Mouse (Mus musculus) midbrain, postnatal 0 days (tissue): ENCODE measurements around the gene Ikzf3. TPM values are rescaled to one million over a fixed set of nuclear protein-coding genes. Genes with fewer than 3 reads are reported as not detected.
A peak's percentile ranks its signal among the peaks of the same experiment; 100 is the strongest.

Experiments used
- ATAC-seq: fragments of 200-750 bp; cut with Nextera tagmentation; 2 replicates; pipeline ENCODE4 v1.8.0; 2017; ENCODE audit warnings: moderate number of reproducible peaks, mild to moderate bottlenecking, moderate TSS enrichment, moderate library complexity; ENCODE audit not compliant: low FRiP score
- DNase-seq: peaks from one replicate; pipeline ENCODE4 v3.0.0-alpha.2; 2015; ENCODE audit warnings: low spot score
- H3K27ac ChIP-seq: fragments of 300-500 bp; sonication (generic); 2 replicates; pipeline ENCODE4 v1.5.1; 2014; ENCODE audit warnings: low read depth, mild to moderate bottlenecking, low read length, mixed read lengths
- H3K27me3 ChIP-seq: fragments of 300-500 bp; sonication (generic); 2 replicates; pipeline ENCODE4 v1.6.1; 2014; ENCODE audit warnings: low read length, control low read depth, mixed read lengths; ENCODE audit not compliant: insufficient read depth
- H3K36me3 ChIP-seq: fragments of 300-500 bp; sonication (generic); 2 replicates; pipeline ENCODE4 v1.6.1; 2014; ENCODE audit warnings: low read length, control low read depth, mixed read lengths; ENCODE audit not compliant: insufficient read depth
- H3K4me1 ChIP-seq: fragments of 300-500 bp; sonication (generic); 2 replicates; pipeline ENCODE4 v1.6.1; 2014; ENCODE audit warnings: mild to moderate bottlenecking, control low read depth, antibody characterized with exemption, low read length, mixed read lengths; ENCODE audit not compliant: insufficient read depth
- H3K4me2 ChIP-seq: fragments of 300-500 bp; sonication (generic); 2 replicates; pipeline ENCODE4 v1.6.1; 2014; ENCODE audit warnings: low read depth, mild to moderate bottlenecking, low read length, mixed read lengths; ENCODE audit not compliant: poor library complexity, severe bottlenecking
- H3K4me3 ChIP-seq: fragments of 300-500 bp; sonication (generic); 2 replicates; pipeline ENCODE4 v1.5.1; 2014; ENCODE audit warnings: low read depth, mild to moderate bottlenecking, low read length, moderate library complexity
- H3K9ac ChIP-seq: fragments of 300-500 bp; sonication (generic); replicated peaks from 2 replicates; pipeline ENCODE4 v1.6.1; 2014; ENCODE audit warnings: mild to moderate bottlenecking, low read length, moderate library complexity, mixed read lengths; ENCODE audit not compliant: poor library complexity, severe bottlenecking
- H3K9me3 ChIP-seq: fragments of 300-500 bp; sonication (generic); 2 replicates; pipeline ENCODE4 v1.6.1; 2016; ENCODE audit warnings: low read length, control low read depth
- CTCF ChIP-seq: IDR thresholded peaks from 2 replicates; pipeline ENCODE4 v1.5.1; 2016; ENCODE audit warnings: antibody characterized with exemption, mild to moderate bottlenecking
- WGBS: fragments of 180-500 bp; shearing (Covaris S2); extraction: QIAGEN DNeasy Blood & Tissue Kit; methylation state at CpG from one replicate; pipeline ENCODE4 v1.1.7; 2014; 5-methylcytosine and 5-hydroxymethylcytosine counted together
- polyA plus RNA-seq: library from polyadenylated mRNA; unstranded; fragments of >200 nt; fragmentation: Nextera tagmentation; extraction: Ambion mirVana; gene quantifications from 2 replicates; pipeline ENCODE4 v1.2.1, GENCODE M21; 2015
- total RNA-seq: library from RNA; depleted of rRNA; stranded (reverse); fragments of >200 nt; gene quantifications from 2 replicates; pipeline ENCODE4 v1.2.3, GENCODE M21; 2014

The Ikzf3 gene
- total and polyA plus RNA-seq, 2 experiments from 2014 or later = 0.05 to 0.16 TPM

DNA sequence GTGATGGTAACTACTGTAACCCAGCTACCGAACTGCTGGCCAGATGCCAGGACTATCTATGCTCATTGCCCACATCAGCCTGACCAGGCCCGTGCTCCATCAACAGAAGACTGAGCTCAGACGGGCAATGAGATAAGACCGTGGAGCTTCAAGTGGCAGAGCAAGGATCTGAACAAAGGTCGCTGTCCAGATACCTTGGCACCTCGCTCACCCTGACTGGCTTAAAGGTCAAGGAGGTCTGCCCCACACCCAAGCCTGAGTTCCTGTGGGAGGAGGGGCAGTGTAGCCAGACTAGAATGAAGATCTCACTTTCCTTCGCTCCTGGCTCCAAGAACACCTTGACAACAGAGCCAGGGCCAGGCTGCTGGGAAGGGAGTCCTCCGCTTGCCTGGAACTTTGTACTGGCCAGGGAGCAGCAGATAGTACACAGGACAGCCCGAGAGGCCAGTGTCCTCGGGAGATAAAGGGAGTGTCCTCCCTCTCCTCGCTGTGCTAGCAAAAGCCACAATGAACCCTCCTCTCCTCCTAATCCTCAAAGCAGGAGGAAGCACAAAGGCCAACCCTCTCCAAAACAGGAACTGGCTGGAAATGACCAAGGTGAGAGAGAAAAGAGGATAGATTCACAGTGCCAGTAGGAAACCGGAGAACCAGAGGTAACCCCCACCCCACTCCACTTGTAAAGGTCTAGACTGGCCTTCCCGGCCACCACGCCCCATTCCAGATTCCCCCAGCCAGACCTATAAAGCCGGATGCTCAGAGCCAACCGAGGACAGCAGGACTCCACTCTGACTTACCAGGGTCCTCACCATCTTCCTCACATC, 34.7 kb upstream of the Ikzf3 start:
- Histone ChIP-seq H3K27me3 (no peaks in the 10 kb centered on the region), H3K9me3 (no peaks in the 10 kb centered on the region), H3K4me1 (peaks cover 5% of the 10 kb centered on the region), H3K9ac (no peak overlapping the region), H3K4me2 (no peak overlapping the region), H3K36me3 (peaks cover 17% of the 10 kb centered on the region), H3K27ac (no peak overlapping the region), H3K4me3 (no peak overlapping the region)
- ATAC-seq (no peak), DNase-seq (no peak)
- no peak for TF ChIP-seq CTCF
- 74% methylated on average over 16 of the region's 16 CpGs for WGBS

DNA sequence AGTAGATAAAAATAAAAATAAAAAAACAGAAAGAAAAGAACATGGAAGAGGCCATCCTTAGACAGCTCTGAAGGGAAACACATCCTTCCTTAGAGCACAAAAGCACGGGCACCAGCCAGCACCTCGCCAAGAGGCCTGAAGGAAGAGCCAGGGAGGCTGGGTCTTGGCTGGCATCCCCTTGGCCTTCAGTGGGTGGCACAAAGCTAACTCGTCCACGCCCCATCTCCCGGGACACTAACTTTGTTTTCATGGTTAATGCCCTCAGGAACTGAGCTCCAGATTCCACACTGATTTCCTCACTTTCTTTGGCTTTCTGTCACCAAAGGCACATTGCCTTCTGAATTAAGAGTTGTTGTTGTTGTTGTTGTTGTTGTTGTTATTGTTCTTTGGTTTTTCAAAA, 31.9 kb upstream of the Ikzf3 start:
- Histone ChIP-seq H3K9me3 (no peaks in the 10 kb centered on the region), H3K9ac (no peak overlapping the region), H3K4me3 (no peak overlapping the region), H3K27ac (no peak overlapping the region), H3K4me2 (no peak overlapping the region), H3K27me3 (no peaks in the 10 kb centered on the region), H3K4me1 (no peaks in the 10 kb centered on the region), H3K36me3 (peaks cover 9% of the 10 kb centered on the region)
- ATAC-seq (no peak), DNase-seq (no peak)
- no peak for TF ChIP-seq CTCF
- 80% methylated on average over 5 of the region's 5 CpGs for WGBS

DNA sequence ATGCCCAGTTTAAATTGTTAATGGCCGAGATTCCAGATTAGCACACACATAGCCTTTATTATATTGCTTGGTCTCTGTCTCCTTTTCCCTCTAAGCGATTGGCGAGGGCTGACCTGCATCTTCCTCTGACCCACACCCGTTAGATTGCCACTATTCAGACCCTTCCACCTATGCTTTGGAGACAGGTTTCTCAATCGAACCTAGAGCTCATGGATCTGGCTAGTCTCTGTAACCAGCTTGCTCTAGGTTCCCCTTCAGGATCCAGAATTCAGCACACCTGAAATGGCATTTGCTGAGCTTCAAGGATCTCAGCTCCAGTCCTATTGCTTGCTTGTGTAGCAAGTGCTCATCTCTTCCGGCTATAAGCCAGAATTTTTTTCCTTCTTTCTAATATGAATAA, 23.6 kb upstream of the Ikzf3 start:
- Histone ChIP-seq H3K27me3 (no peaks in the 10 kb centered on the region), H3K4me3 (no peak overlapping the region), H3K4me2 (no peak overlapping the region), H3K9ac (no peak overlapping the region), H3K4me1 (no peaks in the 10 kb centered on the region), H3K36me3 (no peaks in the 10 kb centered on the region), H3K9me3 (no peaks in the 10 kb centered on the region), H3K27ac (no peak overlapping the region)
- WGBS = 80% methylated on average over 6 of the region's 6 CpGs
- DNase-seq (no peak), ATAC-seq (no peak)
- TF ChIP-seq CTCF = no peak

DNA sequence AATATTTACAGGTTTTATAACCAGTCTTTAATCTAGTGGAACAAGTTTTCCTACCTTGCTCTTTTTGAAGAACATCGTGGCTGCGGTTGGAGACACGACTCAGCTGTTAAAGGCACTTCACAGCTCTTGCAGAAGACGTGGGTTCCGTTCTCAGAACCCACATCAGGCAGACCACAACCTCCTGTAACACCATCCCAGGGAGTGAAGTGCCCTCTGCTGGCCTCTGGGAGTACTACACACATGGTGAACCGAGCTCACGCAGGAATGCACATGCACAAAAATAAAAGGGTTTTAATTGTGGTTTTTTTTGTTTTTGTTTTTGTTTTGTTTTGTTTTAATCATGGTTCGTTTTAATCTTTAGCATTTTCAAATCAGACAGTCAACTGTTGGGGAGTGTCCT, 22.5 kb upstream of the Ikzf3 start:
- Histone ChIP-seq H3K9me3 (no peaks in the 10 kb centered on the region), H3K4me2 (no peak overlapping the region), H3K27me3 (no peaks in the 10 kb centered on the region), H3K36me3 (no peaks in the 10 kb centered on the region), H3K4me3 (no peak overlapping the region), H3K9ac (no peak overlapping the region), H3K4me1 (no peaks in the 10 kb centered on the region), H3K27ac (no peak overlapping the region)
- TF ChIP-seq CTCF = peak; percentile 28
- WGBS = 91% methylated on average over 8 of the region's 8 CpGs
- DNase-seq = no peak
- ATAC-seq = no peak

DNA sequence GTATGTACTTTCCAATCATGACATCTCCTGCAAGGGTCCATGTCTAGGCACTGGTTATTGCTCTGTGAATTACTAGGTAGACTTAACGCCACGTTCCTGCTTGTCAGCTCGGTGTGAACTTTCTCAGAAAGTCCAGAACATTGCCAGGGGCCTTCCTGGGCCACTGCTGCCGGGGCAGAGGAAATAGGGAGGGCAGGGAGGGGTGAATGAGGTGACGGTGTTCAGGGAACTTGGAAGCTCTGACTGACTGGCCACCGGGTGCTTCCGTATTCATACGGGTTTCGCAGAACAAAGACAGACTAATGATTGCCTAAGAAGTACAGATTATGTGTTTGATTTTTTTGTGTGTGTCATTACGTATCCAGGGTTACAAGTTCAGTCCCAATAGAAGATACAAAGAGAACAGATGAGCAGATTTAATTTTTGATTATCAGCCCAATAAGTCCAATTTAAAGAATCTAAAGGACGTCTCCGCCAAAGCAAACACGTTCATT, 18.1 kb upstream of the Ikzf3 start:
- Histone ChIP-seq H3K9me3 (no peaks in the 10 kb centered on the region), H3K4me2 (no peak overlapping the region), H3K9ac (no peak overlapping the region), H3K36me3 (no peaks in the 10 kb centered on the region), H3K4me1 (no peaks in the 10 kb centered on the region), H3K4me3 (no peak overlapping the region), H3K27ac (no peak overlapping the region), H3K27me3 (no peaks in the 10 kb centered on the region)
- DNase-seq (no peak), ATAC-seq (no peak)
- 79% methylated on average over 13 of the region's 13 CpGs for WGBS
- TF ChIP-seq CTCF = no peak

DNA sequence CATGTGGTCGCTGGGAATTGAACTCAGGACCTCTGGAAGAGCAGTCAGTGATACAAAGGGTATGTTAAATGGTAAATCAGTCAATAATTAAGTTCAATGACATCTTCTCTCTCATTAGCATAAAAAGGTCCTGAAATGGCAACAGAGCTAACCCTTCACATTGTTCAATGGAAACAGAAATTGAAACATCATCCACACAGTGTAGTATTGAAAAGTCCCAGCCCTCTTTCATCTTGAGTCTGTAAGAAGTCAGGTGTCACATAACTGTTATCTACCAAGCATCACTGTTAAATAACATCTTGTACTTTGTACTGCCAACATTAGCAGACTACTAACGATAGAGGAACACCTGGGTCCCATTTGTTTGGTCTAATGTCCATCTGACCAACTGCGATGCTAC, 17.2 kb upstream of the Ikzf3 start:
- no peak overlapping the region for H3K9ac ChIP-seq
- H3K4me3 ChIP-seq = no peak overlapping the region
- ATAC-seq (no peak), DNase-seq (no peak)
- no peak for TF ChIP-seq CTCF
- no peak overlapping the region for H3K27ac ChIP-seq
- H3K4me1 ChIP-seq = no peaks in the 10 kb centered on the region
- WGBS = 80% methylated on average over 3 of the region's 3 CpGs
- H3K9me3 ChIP-seq = no peaks in the 10 kb centered on the region
- no peaks in the 10 kb centered on the region for H3K36me3 ChIP-seq
- H3K4me2 ChIP-seq = no peak overlapping the region
- no peaks in the 10 kb centered on the region for H3K27me3 ChIP-seq
